Mouse (Mus musculus) MEL (cell line): ENCODE data around the gene Ylpm1. TPM values are rescaled to one million over a fixed set of nuclear protein-coding genes. Genes with fewer than 3 reads are reported as not detected.

Experiments used
- DNase-seq: peaks from one replicate; pipeline ENCODE4 v3.0.0; 2011; ENCODE audit warnings: low read depth, low spot score
- H3K27ac ChIP-seq: 2 replicates; pipeline ENCODE4 v1.5.1; 2012; ENCODE audit warnings: low read depth, mild to moderate bottlenecking, control low read depth, low read length, moderate library complexity; ENCODE audit not compliant: control insufficient read depth
- H3K27me3 ChIP-seq, 2 experiments: fragments of 150-350 bp in 1 of 2; sonication (generic) in 1 of 2; 2 replicates each; pipeline ENCODE4 v1.6.1; 2012; ENCODE audit warnings: low read length in 2 of 2, mild to moderate bottlenecking in 2 of 2, improper control_type of control experiment in 1 of 2, moderate library complexity in 1 of 2; ENCODE audit not compliant: insufficient read depth in 2 of 2, control insufficient read depth in 1 of 2
- H3K36me3 ChIP-seq, 2 experiments: 2 replicates each; pipeline ENCODE4 v1.6.1; 2012 to 2014; ENCODE audit warnings: low read length in 2 of 2, improper control_type of control experiment in 1 of 2, inconsistent platforms in 1 of 2, mild to moderate bottlenecking in 1 of 2; ENCODE audit not compliant: insufficient read depth in 2 of 2, control insufficient read depth in 1 of 2
- H3K4me1 ChIP-seq, 2 experiments: fragments of 150-350 bp in 1 of 2; sonication (generic) in 1 of 2; 2 replicates each; pipeline ENCODE4 v1.6.1; 2012; ENCODE audit warnings: low read length in 2 of 2, improper control_type of control experiment in 1 of 2, mild to moderate bottlenecking in 1 of 2; ENCODE audit not compliant: insufficient read depth in 2 of 2, control insufficient read depth in 1 of 2
- H3K4me3 ChIP-seq, 2 experiments: fragments of 150-350 bp in 1 of 2; sonication (generic) in 1 of 2; 2 replicates each; pipeline ENCODE4 v1.5.1; 2012; ENCODE audit warnings: low read depth in 2 of 2, low read length in 2 of 2, mild to moderate bottlenecking in 2 of 2, moderate library complexity in 2 of 2, control low read depth in 1 of 2, improper control_type of control experiment in 1 of 2; ENCODE audit not compliant: control insufficient read depth in 1 of 2, insufficient read depth in 1 of 2
- H3K79me2 ChIP-seq: 2 replicates; pipeline ENCODE4 v1.6.1; 2012; ENCODE audit warnings: mild to moderate bottlenecking, low read length, moderate library complexity; ENCODE audit not compliant: control insufficient read depth, poor library complexity, insufficient read depth
- H3K9ac ChIP-seq: 2 replicates; pipeline ENCODE4 v1.6.1; 2012; ENCODE audit warnings: low read depth, mild to moderate bottlenecking, control low read depth, low read length, moderate library complexity; ENCODE audit not compliant: control insufficient read depth, poor library complexity, severe bottlenecking
- H3K9me3 ChIP-seq: fragments of 150-350 bp; sonication (generic); replicated peaks from 2 replicates; pipeline ENCODE4 v1.6.1; 2012; ENCODE audit warnings: mild to moderate bottlenecking, low read length, improper control_type of control experiment, moderate library complexity; ENCODE audit not compliant: insufficient read depth
- EP300 ChIP-seq, 2 experiments: IDR thresholded peaks; 2 replicates each; pipeline ENCODE4 v1.6.1; 2011; ENCODE audit warnings: improper control_type of control experiment in 2 of 2, low read length in 2 of 2, low read depth in 1 of 2, mild to moderate bottlenecking in 1 of 2
- GATA1 ChIP-seq: IDR thresholded peaks from 2 replicates; pipeline ENCODE4 v1.6.1; 2011; ENCODE audit warnings: low read depth, low read length, improper control_type of control experiment
- MXI1 ChIP-seq: IDR thresholded peaks from 2 replicates; pipeline ENCODE4 v1.6.1; 2011; ENCODE audit warnings: mild to moderate bottlenecking, low read depth, low read length, improper control_type of control experiment
- MYC ChIP-seq: IDR thresholded peaks from 2 replicates; pipeline ENCODE4 v1.6.1; 2011; ENCODE audit warnings: low read depth, mild to moderate bottlenecking, low read length, improper control_type of control experiment, moderate library complexity
- NRF1 ChIP-seq: IDR thresholded peaks from 2 replicates; pipeline ENCODE4 v1.6.1; 2014; ENCODE audit warnings: low read depth, mild to moderate bottlenecking, inconsistent platforms, low read length, improper control_type of control experiment, moderate library complexity; ENCODE audit not compliant: poor library complexity, insufficient read depth, severe bottlenecking
- POLR2AphosphoS2 ChIP-seq: IDR thresholded peaks from 2 replicates; pipeline ENCODE4 v1.6.1; 2011; ENCODE audit warnings: low read length, improper control_type of control experiment
- RCOR1 ChIP-seq: IDR thresholded peaks from 2 replicates; pipeline ENCODE4 v1.6.1; 2012; ENCODE audit warnings: low read depth, mild to moderate bottlenecking, inconsistent platforms, low read length, improper control_type of control experiment
- TAL1 ChIP-seq: IDR thresholded peaks from 2 replicates; pipeline ENCODE4 v1.6.1; 2012; ENCODE audit warnings: mild to moderate bottlenecking, inconsistent platforms, low read length, moderate library complexity, mixed read lengths
- TCF12 ChIP-seq: IDR thresholded peaks from 2 replicates; pipeline ENCODE4 v1.6.1; 2014; ENCODE audit warnings: low read depth, mild to moderate bottlenecking, inconsistent platforms, low read length, improper control_type of control experiment, moderate library complexity
- USF1 ChIP-seq: IDR thresholded peaks from 2 replicates; pipeline ENCODE4 v1.6.1; 2014; ENCODE audit warnings: low read depth, mild to moderate bottlenecking, inconsistent platforms, low read length, improper control_type of control experiment, moderate library complexity
- ZNF384 ChIP-seq: IDR thresholded peaks from 2 replicates; pipeline ENCODE4 v1.6.1; 2012; ENCODE audit warnings: low read depth, mild to moderate bottlenecking, inconsistent platforms, low read length, improper control_type of control experiment
- polyA plus RNA-seq, 2 experiments: library from polyadenylated mRNA; stranded (reverse) in 1 of 2; unstranded in 1 of 2; fragments of >175 nt in 1 of 2; fragments of >200 nt in 1 of 2; gene quantifications; 2 replicates each; pipeline versions ENCODE4 v1.2.1 to v1.2.4; 2012; ENCODE audit warnings: low replicate concordance in 2 of 2, low read depth in 1 of 2; ENCODE audit not compliant: insufficient read length in 2 of 2, insufficient read depth in 1 of 2, missing spikeins in 1 of 2
- total RNA-seq: library from RNA; depleted of rRNA; stranded (reverse); fragments of 300-350 nt; gene quantifications from 2 replicates; pipeline ENCODE4 v1.2.3, GENCODE M21; 2012

Ylpm1 gene
- total and polyA plus RNA-seq, 3 experiments = 16.9 to 41.8 (median 29.9) TPM

DNA sequence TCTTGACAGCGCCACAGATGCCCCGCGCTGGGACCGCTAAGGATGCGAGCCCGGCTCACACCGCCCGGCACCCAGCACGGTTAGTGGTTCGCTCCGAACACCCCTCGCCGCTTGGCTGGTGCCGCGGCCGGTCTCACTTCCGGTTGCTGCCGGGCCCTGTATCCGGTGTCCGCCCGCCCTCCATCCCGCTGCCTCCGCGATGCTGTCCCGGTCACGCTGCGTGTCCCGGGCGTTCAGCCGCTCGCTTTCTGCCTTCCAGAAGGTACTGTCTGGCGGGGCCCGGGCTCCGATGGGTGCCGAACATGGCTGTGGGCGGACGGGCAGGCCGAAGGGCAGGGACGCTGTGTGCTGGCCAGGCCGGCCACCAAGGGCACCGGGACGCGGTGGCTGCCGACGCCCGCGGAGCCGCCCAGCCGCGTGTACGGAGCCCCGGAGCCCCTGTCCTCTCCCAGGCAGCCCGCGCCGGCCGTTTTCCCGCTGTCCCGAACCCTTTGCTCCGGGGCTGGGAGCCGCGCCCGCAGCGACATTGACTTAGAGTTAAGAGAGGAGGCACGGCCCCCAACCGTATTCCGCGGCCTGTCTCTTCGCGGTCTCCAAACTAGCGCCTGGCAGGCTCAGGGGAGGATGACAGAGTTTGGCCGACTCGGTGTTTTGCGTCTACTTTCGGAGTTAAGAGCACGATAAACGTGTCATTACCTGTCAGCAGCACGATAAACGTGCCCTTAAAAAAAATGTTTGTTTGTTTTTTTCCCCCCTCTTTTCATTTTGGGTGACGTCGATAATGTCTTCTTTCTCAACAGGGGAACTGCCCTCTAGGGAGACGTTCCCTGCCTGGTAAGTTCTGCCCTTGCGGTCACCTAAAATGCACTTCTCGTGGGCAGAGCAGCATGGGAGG, 114.8 kb downstream of the Ylpm1 start, which contains the start of the genes Prox2 and Dlst (continued):
- peak; percentile 66 for TF ChIP-seq MXI1
- TF ChIP-seq RCOR1 = no peak; the same call in 1 of the 2 replicates
- peak; percentile 30; the same call in 1 of the 2 replicates for TF ChIP-seq ZNF384
- TF ChIP-seq MYC = peak; percentile 25; the same call in 1 of the 2 replicates
- TF ChIP-seq, all 39 proteins: peak for 18

GRCm38 (mm10) chr12:85112550-85113251, 116.6 kb downstream of the Ylpm1 start:
- H3K27ac ChIP-seq = peak overlapping the region; percentile 35
- no peaks in the 10 kb centered on the region for H3K9me3 ChIP-seq
- peaks cover 13 to 29% of the 10 kb centered on the region in 2 experiments for H3K36me3 ChIP-seq
- peaks cover 58% of the 10 kb centered on the region for H3K79me2 ChIP-seq
- H3K9ac ChIP-seq = peak overlapping the region; percentile 93
- peak; percentile 45; the same call in 1 of the 2 replicates for TF ChIP-seq TCF12
- 0 out of 2 replicates have a peak, but pooled peaks have one; percentile 28 for TF ChIP-seq GATA1
- peak; percentile 31; the same call in 1 of the 2 replicates for TF ChIP-seq MXI1
- peak; percentile 33 for TF ChIP-seq TAL1
- TF ChIP-seq EP300 (IDR thresholded peaks at IDR 0.05; ENCODE audit: low read depth in 1 of 2, low read length in 2 of 2) = peak; percentile 9 to 48; a peak in 1 of 4 replicates
- no peak for TF ChIP-seq USF1
- no peak for TF ChIP-seq RCOR1
- H3K4me3 ChIP-seq = peak overlapping the region in 1 of 2 experiments; percentile 83; a peak in 3 of 4 replicates
- H3K27me3 ChIP-seq = no peaks in the 10 kb centered on the region
- peak; percentile 48 for DNase-seq
- peaks cover 11 to 29% of the 10 kb centered on the region in 2 experiments for H3K4me1 ChIP-seq

- H3K9me3 ChIP-seq = no peaks in the 10 kb centered on the region
- peaks cover 58% of the 10 kb centered on the region for H3K79me2 ChIP-seq
- no peaks in the 10 kb centered on the region for H3K27me3 ChIP-seq
- no peak for DNase-seq
- no peak overlapping the region for H3K27ac ChIP-seq
- peaks cover 11 to 29% of the 10 kb centered on the region in 2 experiments for H3K4me1 ChIP-seq
- no peak overlapping the region; the same call in 1 of the 2 replicates for H3K9ac ChIP-seq
- no peak overlapping the region for H3K4me3 ChIP-seq
- TF ChIP-seq POLR2AphosphoS2 (peak; percentile 26; the same call in 1 of the 2 replicates), NRF1 (no peak)
- peaks cover 17 to 29% of the 10 kb centered on the region in 2 experiments for H3K36me3 ChIP-seq
Observed at GRCm38 (mm10) chr12:85113337-85113736, 117.2 kb downstream of the Ylpm1 start.
